Mouse (Mus musculus): ENCODE results near the gene Tmem44. TPM values are rescaled to one million over a fixed set of nuclear protein-coding genes. Genes with fewer than 3 reads are reported as not detected.

The Tmem44 gene
- polyA plus RNA-seq, 1 experiment from 2014 or later = 24.3 TPM

- Histone ChIP-seq H3K4me1 (ENCODE audit: control insufficient read depth, insufficient read depth, low read length) (no peaks in the 10 kb centered on the region), H3K4me3 (ENCODE audit: low read depth, low read length) (no peak overlapping the region), H3K27me3 (ENCODE audit: control insufficient read depth, insufficient read depth, low read length) (no peaks in the 10 kb centered on the region), H3K4me2 (ENCODE audit: low read depth, low read length) (no peak overlapping the region), H3K36me3 (replicated peaks; ENCODE audit: control insufficient read depth, insufficient read depth, low read depth, low read length) (no peaks in the 10 kb centered on the region), H3K9me3 (replicated peaks; ENCODE audit: control insufficient read depth, low read length) (no peaks in the 10 kb centered on the region), H3K27ac (replicated peaks; ENCODE audit: low read depth, low read length) (no peak overlapping the region), H3K9ac (replicated peaks; ENCODE audit: low read length) (no peak overlapping the region)
- DNase-seq (ENCODE audit: low spot score) (no peak), ATAC-seq (replicated peaks; ENCODE audit: insufficient number of reproducible peaks, low FRiP score, low TSS enrichment, low read depth) (no peak)
- WGBS = 65% methylated on average over 11 of the region's 11 CpGs
Measured at GRCm38 (mm10) chr16:30505311-30506031, 45.2 kb downstream of the Tmem44 start.

GRCm38 (mm10) chr16:30504856-30505255 lies 45.8 kb downstream of the Tmem44 start:
- ATAC-seq (replicated peaks; ENCODE audit: insufficient number of reproducible peaks, low FRiP score, low TSS enrichment, low read depth) = no peak
- no peak overlapping the region for H3K4me2 ChIP-seq (ENCODE audit: low read depth, low read length)

GRCm38 (mm10) chr16:30503958-30504357 lies 46.7 kb downstream of the Tmem44 start:
- H3K27me3 ChIP-seq (ENCODE audit: control insufficient read depth, insufficient read depth, low read length) = no peaks in the 10 kb centered on the region
- H3K9me3 ChIP-seq (replicated peaks; ENCODE audit: control insufficient read depth, low read length) = no peaks in the 10 kb centered on the region
- H3K4me1 ChIP-seq (ENCODE audit: control insufficient read depth, insufficient read depth, low read length) = no peaks in the 10 kb centered on the region; the same call in 1 of the 2 replicates
- H3K36me3 ChIP-seq (replicated peaks; ENCODE audit: control insufficient read depth, insufficient read depth, low read depth, low read length) = no peaks in the 10 kb centered on the region
- no peak overlapping the region for H3K27ac ChIP-seq (replicated peaks; ENCODE audit: low read depth, low read length)
- no peak overlapping the region for H3K9ac ChIP-seq (replicated peaks; ENCODE audit: low read length)
- ATAC-seq (replicated peaks; ENCODE audit: insufficient number of reproducible peaks, low FRiP score, low TSS enrichment, low read depth) = no peak
- WGBS = 18% methylated on average over 15 of the region's 15 CpGs
- peak; percentile 73 for DNase-seq (ENCODE audit: low spot score)
- H3K4me2 ChIP-seq (ENCODE audit: low read depth, low read length) = no peak overlapping the region
- no peak overlapping the region for H3K4me3 ChIP-seq (ENCODE audit: low read depth, low read length)

More at GRCm38 (mm10) chr16:30504856-30505255, 45.8 kb downstream of the Tmem44 start:
- 82% methylated on average over 4 of the region's 4 CpGs for WGBS
- H3K9me3 ChIP-seq (replicated peaks; ENCODE audit: control insufficient read depth, low read length) = no peaks in the 10 kb centered on the region
- no peak for DNase-seq (ENCODE audit: low spot score)
- no peaks in the 10 kb centered on the region for H3K27me3 ChIP-seq (ENCODE audit: control insufficient read depth, insufficient read depth, low read length)
- no peaks in the 10 kb centered on the region for H3K4me1 ChIP-seq (ENCODE audit: control insufficient read depth, insufficient read depth, low read length)
- H3K4me3 ChIP-seq (ENCODE audit: low read depth, low read length) = no peak overlapping the region
- H3K9ac ChIP-seq (replicated peaks; ENCODE audit: low read length) = no peak overlapping the region
- H3K27ac ChIP-seq (replicated peaks; ENCODE audit: low read depth, low read length) = no peak overlapping the region
- H3K36me3 ChIP-seq (replicated peaks; ENCODE audit: control insufficient read depth, insufficient read depth, low read depth, low read length) = no peaks in the 10 kb centered on the region

DNA sequence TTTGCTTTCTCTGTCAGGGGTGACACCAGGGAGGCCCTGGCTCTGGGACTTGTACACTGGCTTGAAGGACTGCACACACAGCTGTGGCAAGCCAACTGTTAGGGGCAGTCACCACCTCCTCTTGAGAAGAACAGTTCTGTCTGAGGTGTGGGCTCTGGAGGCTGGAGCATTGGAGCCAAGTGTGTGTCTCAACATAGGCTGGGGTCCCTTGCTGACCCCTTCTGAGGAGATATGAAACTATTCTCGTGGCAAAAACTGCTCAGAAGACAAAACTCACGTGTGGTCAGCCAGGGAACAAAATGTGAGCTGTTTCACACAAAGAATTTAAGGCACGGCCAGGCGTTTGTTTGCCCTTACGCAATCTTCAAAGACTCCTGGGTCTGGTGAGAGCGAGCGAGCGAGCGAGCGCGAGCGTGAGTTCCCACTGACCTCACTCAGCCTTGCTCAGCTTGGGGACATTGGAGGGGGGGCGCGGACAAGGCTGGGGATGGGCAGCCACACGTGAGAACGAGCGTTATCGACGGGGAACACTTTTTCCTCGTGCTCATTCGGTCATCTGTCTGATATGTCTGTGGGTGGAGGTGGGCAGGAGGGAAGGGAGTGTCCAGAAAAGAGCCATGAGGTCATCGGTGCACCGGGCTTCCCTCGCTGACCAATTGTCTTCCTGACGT lies 48.3 kb downstream of the Tmem44 start:
- Histone ChIP-seq H3K4me3 (ENCODE audit: low read depth, low read length) (no peak overlapping the region), H3K9me3 (replicated peaks; ENCODE audit: control insufficient read depth, low read length) (no peaks in the 10 kb centered on the region), H3K27me3 (ENCODE audit: control insufficient read depth, insufficient read depth, low read length) (no peaks in the 10 kb centered on the region), H3K9ac (replicated peaks; ENCODE audit: low read length) (no peak overlapping the region), H3K27ac (replicated peaks; ENCODE audit: low read depth, low read length) (no peak overlapping the region), H3K36me3 (replicated peaks; ENCODE audit: control insufficient read depth, insufficient read depth, low read depth, low read length) (no peaks in the 10 kb centered on the region), H3K4me1 (ENCODE audit: control insufficient read depth, insufficient read depth, low read length) (no peaks in the 10 kb centered on the region; the same call in 1 of the 2 replicates), H3K4me2 (ENCODE audit: low read depth, low read length) (no peak overlapping the region)
- no peak for ATAC-seq (replicated peaks; ENCODE audit: insufficient number of reproducible peaks, low FRiP score, low TSS enrichment, low read depth)
- DNase-seq (ENCODE audit: low spot score) = no peak
- WGBS = 51% methylated on average over 25 of the region's 25 CpGs

GRCm38 (mm10) chr16:30501621-30502020 lies 49.0 kb downstream of the Tmem44 start:
- Histone ChIP-seq H3K9me3 (replicated peaks; ENCODE audit: control insufficient read depth, low read length) (no peaks in the 10 kb centered on the region), H3K4me1 (ENCODE audit: control insufficient read depth, insufficient read depth, low read length) (no peaks in the 10 kb centered on the region; the same call in 1 of the 2 replicates), H3K36me3 (replicated peaks; ENCODE audit: control insufficient read depth, insufficient read depth, low read depth, low read length) (no peaks in the 10 kb centered on the region), H3K27me3 (ENCODE audit: control insufficient read depth, insufficient read depth, low read length) (no peaks in the 10 kb centered on the region), H3K9ac (replicated peaks; ENCODE audit: low read length) (no peak overlapping the region), H3K4me2 (ENCODE audit: low read depth, low read length) (no peak overlapping the region), H3K4me3 (ENCODE audit: low read depth, low read length) (no peak overlapping the region), H3K27ac (replicated peaks; ENCODE audit: low read depth, low read length) (no peak overlapping the region)
- 71% methylated on average over 5 of the region's 5 CpGs for WGBS
- DNase-seq (ENCODE audit: low spot score) (no peak), ATAC-seq (replicated peaks; ENCODE audit: insufficient number of reproducible peaks, low FRiP score, low TSS enrichment, low read depth) (no peak)

GRCm38 (mm10) chr16:30500223-30500622 lies 50.4 kb downstream of the Tmem44 start:
- ATAC-seq (replicated peaks; ENCODE audit: insufficient number of reproducible peaks, low FRiP score, low TSS enrichment, low read depth) = no peak
- Histone ChIP-seq H3K27me3 (ENCODE audit: control insufficient read depth, insufficient read depth, low read length) (no peaks in the 10 kb centered on the region), H3K9me3 (replicated peaks; ENCODE audit: control insufficient read depth, low read length) (no peaks in the 10 kb centered on the region), H3K27ac (replicated peaks; ENCODE audit: low read depth, low read length) (no peak overlapping the region), H3K4me3 (ENCODE audit: low read depth, low read length) (no peak overlapping the region), H3K4me2 (ENCODE audit: low read depth, low read length) (no peak overlapping the region), H3K4me1 (ENCODE audit: control insufficient read depth, insufficient read depth, low read length) (no peaks in the 10 kb centered on the region; the same call in 1 of the 2 replicates), H3K9ac (replicated peaks; ENCODE audit: low read length) (no peak overlapping the region), H3K36me3 (replicated peaks; ENCODE audit: control insufficient read depth, insufficient read depth, low read depth, low read length) (no peaks in the 10 kb centered on the region)
- DNase-seq (ENCODE audit: low spot score) = no peak
- 83% methylated on average over 7 of the region's 7 CpGs for WGBS

DNA sequence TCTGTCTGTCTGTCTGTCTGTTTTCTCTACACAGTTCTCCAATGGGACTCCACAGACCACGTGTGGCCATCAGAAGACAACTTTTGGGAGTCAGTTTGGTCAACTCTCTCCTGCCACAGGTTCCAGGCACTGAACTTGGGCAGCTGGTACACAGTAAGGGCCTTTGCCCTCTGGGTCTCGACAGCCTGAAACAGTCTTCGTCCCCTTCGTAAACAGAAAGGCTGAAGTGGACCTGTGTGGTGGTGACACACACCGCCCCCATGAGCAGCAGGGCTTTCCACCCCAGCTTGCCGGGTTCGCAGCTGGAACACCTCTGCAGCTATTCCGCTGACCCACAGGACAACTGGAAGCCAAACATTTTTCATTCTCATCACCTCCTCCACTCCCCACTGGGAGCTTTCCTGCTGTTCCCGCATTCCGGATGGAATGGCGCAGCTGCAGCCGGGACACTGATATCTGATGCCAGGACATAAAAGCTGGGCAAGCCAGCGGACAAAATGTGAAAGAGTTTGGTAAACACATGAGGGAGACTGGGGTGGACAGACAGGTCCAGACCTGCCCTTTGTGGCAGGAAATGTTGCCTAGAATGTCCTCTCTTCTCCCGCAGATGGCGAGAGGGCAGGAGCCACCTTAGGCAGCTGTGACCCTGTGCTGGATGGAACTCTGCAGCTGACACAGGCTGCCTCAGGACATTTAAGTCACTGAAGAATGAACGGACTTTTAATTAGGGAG lies 51.4 kb downstream of the Tmem44 start:
- Histone ChIP-seq H3K36me3 (replicated peaks; ENCODE audit: control insufficient read depth, insufficient read depth, low read depth, low read length) (no peaks in the 10 kb centered on the region), H3K4me1 (ENCODE audit: control insufficient read depth, insufficient read depth, low read length) (no peaks in the 10 kb centered on the region; the same call in 1 of the 2 replicates), H3K9ac (replicated peaks; ENCODE audit: low read length) (peak overlapping the region; percentile 25; the same call in 1 of the 2 replicates), H3K27ac (replicated peaks; ENCODE audit: low read depth, low read length) (no peak overlapping the region), H3K27me3 (ENCODE audit: control insufficient read depth, insufficient read depth, low read length) (no peaks in the 10 kb centered on the region), H3K9me3 (replicated peaks; ENCODE audit: control insufficient read depth, low read length) (no peaks in the 10 kb centered on the region), H3K4me2 (ENCODE audit: low read depth, low read length) (no peak overlapping the region; the same call in 1 of the 2 replicates), H3K4me3 (ENCODE audit: low read depth, low read length) (no peak overlapping the region)
- DNase-seq (ENCODE audit: low spot score) (peak; percentile 51), ATAC-seq (replicated peaks; ENCODE audit: insufficient number of reproducible peaks, low FRiP score, low TSS enrichment, low read depth) (no peak)
- 16% methylated on average over 16 of the region's 16 CpGs for WGBS
